Mouse (Mus musculus) monocyte, adult 5-6 weeks (primary cell): ENCODE measurements around the gene Tomm40l. TPM values are rescaled to one million over a fixed set of nuclear protein-coding genes. Genes with fewer than 3 reads are reported as not detected.

Experiments
- ATAC-seq: fragments of 153-309, 156-312 bp; replicated peaks from 2 replicates; pipeline ENCODE4 v1.8.0; 2017; ENCODE audit warnings: mild to moderate bottlenecking; ENCODE audit not compliant: low TSS enrichment, insufficient number of reproducible peaks, severe bottlenecking, poor library complexity, low FRiP score
- total RNA-seq: library from RNA; stranded (forward); fragments of 200-1000, 200-491, 200-594 nt; gene quantifications from 3 replicates; pipeline ENCODE4 v1.2.3, GENCODE M21; 2017

The Tomm40l gene
- total RNA-seq, 1 experiment from 2014 or later = 9.3 TPM

DNA sequence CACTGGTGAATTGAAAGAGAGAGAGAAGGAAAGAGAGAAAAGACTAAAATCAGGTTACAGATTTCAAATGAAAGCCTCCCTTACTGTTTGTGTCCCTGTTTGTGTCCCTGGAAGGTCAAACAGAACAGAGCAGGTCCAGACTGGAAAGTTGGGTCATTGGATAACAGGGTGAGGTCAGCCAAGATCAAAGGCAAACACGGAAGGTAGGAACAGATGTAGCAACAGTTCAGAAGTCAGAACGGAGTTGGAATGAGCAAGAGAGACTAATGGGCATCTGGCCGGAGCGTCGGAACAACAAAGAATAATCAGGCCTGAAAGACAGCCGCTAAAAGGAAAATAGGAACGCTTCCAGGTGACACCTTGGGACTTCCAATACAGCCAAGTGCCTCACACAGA is 18.1 kb downstream of the Tomm40l start:
- no peak for ATAC-seq

DNA sequence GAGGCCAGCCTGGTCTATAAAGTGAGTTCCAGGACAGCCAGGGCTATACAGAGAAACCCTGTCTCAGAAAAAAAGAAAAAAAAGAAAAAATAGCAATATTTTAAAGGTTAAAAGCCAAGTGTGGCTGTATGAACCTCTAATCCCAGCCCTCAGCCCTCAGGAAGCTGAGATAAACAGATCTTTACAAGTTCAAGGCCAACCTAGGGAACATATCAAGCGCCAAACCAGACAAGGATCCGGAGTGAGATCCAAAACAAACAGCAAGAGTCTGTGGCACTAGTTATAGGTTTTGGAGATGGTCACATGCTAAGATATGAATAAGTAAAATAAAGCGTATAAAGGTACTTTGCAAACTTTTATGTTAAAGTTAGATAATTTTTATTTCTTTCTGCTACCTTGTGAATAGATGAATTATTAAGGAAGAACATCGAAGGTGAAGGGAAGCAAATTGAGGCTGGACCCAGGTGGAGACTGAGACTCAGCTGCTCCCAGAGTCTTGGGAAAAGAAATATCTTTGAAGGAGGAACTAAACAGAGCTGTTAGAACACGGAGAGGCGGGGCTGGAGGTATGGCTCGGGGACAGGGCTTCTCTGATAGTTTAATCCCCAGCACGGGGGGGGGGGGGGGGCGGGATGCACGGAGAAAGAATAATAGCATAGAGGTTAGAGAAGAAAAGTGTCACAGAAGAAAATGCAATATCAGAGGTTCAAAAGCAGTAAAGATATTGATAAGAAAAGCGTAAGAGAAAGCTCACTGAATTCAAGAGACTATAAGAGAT is 18.7 kb downstream of the Tomm40l start:
- ATAC-seq = no peak

DNA sequence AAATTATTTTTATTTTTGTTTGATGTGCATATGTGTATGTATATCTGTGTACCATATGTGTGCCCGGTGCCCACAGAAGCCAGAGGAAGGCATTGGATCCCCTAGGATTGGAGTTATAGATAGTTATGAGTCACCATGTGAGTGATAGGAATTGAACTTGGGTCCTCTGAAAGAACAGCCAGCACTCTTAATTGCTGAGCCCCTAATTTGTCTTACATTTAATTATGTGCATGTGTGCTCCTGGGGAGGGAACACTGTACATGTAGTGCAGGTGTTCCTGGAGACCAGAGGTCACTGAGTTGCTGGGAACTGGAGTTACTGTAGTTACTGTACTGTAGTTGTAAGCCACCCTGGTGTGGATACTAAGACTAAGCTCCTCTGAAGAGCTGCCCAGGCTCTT is 21.5 kb downstream of the Tomm40l start:
- ATAC-seq = no peak

DNA sequence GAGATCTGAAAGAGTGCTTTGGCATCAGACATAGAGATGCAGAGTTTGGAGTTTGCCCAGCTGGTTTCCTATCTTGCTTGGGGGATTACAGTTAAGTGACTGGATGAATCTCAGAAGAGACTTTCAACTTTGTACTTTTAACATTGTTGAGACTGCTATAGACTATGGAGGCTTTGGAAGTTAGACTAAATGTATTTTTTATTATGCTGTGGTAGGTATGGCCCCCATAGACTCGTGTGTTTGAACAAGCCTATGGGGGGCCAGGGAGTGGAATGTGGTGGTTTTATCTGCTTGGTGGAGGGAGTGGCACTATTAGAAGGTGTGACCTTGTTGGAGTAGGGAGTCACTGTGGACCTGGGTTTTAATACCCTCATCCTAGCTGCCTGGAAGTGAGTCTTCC is 22.8 kb downstream of the Tomm40l start:
- no peak for ATAC-seq

DNA sequence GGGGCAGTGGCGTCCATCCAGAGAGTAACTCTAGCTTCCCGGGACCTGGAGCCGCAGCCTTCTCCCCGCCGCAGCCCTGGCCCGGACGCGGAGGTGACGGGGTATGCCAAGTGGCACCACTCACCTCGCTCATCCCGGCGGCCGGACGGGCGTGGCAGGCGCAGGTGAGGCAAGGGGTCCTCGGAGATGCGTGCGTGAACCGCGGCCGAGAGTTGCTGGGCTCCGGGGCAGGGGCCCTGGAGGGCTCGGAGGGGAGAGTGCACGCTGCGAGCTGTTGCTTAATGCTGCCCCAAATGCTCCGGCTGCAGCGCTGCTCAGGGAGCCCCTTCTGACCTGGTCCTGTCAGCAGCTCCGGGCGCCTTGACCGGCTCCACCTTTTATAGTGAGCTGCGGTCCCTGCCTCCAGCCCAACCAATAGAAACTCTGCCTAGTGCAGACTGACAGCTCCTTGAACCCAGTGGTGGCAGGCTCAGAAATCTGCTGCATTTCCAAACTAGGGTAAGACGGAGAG is 26.4 kb downstream of the Tomm40l start, which contains the start of gene Pcp4l1:
Pcp4l1 (minus strand) TSS at position 382 of the 511 bp plus-strand sequence.
- ATAC-seq = peak; percentile 47

DNA sequence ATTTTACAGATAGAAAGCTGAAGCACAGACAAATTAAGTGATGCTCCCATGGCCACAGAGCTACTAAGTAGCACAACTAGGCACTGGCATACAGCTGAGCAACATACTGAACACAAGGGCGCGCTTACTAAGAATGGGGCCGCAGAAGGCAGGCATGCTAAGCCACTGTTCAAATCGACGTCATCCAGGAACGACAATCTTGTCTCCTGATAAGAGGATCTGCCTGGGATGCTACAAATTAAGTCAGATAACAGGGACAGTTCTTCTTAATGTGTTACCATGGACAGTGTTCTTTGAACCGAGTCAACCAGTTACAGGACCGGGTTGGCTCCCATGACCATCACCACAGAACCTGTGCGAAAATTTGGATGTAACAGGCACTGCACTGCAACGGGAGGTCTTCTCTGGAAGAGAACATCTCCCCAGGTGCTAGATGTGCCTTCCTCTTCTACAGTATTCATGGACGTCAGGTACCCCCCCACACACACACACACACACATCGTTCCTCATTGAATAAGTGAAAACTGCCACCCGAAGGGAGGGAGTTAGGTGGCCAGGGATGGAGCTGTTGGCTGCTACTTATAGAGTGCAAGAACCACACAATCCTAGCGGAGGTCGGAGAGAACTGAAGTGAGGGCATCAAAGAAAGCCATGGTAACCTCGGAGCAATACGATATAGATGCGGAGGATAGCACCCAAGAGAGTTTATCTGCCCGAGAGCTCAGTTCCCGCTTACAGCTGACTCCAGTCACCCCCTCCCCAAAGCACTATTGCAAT is 27.1 kb downstream of the Tomm40l start:
- ATAC-seq = no peak

DNA sequence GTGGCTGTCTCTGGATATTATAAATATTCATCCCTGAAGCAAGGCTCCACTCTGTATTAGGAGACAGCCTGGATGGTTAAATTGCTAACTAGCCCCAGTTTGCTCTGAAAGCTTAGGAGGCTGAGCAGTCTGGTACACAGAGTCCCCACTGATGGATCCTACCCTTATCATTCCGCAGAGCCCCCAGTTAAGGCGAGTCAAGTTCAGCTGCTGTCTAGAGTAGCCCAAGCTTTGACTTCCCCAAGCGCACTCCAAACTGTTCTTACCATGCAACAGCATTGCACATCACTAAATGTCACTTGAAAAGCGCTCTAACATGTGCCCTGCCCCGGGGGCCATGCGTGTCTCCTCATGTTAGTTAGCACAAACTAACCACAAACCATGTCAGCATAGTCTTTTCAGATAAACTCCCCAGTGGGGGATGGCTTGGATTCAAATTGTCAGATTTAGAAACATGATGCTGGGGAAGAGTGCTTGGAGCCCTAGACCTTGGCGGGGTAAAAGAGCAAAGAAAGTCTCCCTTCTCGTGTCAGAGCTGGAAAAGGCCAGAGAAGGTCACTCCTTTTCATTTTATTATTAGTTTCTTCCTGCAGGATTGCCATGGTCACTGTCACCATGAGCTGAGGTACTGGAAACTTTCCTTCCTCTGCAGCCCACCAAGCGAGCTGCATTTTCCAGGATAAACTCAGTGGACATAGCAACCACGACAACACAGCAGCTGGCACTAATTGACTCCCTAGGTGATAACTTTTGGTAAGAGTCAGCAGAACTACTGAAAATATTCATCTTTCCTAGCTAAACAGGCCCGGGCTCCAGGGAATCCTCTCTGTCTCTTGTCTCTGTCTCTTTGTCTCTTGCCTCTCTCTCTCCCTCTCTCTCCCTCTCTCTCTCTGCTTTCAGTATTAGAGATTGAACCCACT is 28.1 kb downstream of the Tomm40l start:
- ATAC-seq = no peak

DNA sequence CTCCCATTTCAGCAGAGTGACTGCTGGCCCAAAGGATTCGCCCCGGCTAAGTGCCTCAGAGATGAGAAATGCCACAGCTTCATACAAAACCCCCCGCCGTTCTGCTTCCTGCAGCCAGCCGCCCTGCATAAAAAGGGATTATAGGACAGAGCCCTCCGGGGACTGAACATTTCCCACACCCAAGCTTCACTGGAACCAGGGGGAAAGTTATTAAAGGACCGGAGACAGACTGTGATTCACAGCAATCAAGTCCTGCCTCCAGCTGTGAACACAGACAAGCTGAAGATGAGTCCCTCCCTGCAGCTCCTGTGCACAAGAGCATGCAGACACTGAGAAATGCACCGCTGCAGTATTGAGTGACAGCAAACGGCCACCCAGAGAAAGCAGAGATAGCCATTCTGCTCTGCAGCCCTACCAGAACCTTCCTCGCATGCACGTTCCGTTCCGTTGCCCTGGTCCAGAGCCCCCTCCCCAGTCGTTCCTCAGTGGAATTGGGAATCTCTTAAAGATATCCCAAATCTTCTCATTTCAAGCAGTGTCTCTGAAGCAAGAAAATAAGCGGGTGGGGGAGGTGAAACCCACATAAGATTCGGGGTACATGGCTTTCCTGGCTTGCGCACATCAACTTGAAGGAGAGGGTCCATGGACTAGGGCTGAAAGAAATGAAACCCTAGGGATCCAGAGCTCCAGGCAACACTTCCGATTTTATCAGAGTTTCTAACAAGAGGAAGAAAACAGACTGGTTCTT is 29.0 kb downstream of the Tomm40l start:
- no peak for ATAC-seq

DNA sequence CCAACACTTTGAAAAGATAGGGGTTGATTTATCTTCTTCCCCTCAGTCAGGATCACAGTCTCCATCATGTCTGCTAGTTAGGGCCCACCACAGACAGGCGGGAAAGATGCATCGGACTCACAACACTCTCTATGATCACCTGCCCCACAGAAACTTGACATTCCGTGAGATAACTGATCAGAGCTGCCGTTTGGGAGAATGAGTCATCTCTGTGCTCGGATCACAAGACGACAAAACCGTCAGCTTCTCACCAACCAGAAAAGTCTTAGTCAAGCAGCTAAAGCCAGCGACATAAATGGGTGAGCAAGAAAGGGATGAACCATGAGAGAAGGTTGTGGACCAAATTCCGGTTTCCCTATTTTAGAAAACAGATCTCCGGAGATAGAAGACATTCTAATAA is 30.0 kb downstream of the Tomm40l start:
- ATAC-seq = no peak

DNA sequence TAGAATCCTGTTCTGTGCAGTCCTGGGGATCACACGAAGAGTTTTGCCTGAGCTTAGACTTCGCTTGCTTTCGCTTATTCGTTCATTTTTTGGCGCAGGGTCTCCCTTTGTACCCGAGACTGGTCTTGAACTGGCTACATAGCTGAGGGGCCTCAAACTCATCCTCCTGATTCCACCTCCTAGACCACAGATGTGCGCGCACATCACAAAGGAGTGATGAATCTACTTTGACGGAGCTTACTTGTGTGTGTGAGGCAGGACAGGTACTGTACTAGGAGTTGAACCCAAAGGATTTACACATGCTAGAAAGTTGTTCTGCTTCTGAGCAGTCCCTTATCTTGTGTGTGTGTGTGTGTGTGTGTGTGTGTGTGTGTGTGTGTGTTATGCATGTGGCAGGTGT is 31.5 kb downstream of the Tomm40l start:
- ATAC-seq = no peak

DNA sequence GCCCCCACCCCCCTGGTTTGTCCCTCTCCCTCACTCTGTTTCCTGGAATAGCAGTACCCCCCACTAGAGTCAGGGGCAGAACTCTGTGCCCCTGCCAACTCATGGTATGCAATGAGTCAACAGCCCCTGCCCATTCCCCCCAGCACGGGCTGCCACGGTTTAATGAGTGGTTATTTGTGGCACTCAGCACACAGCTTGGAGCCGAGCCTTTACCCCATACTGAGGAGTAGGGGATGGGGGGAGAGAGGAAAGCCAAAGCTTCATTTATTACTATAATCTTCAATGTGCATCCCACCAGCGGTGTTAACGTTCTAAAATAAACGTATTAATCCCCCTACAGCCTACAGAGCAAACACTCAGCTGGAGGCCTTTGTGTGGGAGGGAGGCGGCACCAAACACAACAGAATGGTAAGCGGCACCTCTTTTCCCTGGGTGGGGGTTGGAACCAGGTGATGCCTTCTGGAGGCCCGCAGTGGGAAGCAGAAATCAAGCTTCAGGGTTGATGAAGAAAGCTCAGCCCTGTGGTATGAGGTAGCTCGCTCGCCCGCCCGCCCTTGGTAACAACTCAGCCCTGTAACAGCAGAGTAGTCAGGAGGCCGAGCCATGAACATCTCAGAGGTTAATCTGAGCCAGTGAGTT is 32.7 kb downstream of the Tomm40l start:
- no peak for ATAC-seq

DNA sequence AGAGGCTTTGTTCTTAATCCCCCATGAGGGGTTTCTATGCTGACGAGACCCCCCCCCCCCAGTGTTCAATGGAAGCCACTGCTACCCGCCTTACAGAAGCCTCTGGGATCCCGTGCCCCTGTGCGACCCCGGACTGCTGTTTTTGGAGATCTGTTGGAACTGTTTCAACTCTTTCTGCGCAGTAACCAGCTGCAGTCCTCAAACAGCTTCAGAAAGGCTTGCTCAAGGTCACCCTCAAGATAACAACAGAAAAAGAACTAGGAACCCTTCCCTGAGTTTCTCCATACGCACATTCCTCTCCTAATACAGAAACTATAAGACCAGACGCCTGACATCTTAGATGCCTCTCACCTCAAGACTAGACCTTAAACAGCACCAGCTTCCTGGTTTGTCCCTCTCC is 33.3 kb downstream of the Tomm40l start:
- no peak for ATAC-seq

DNA sequence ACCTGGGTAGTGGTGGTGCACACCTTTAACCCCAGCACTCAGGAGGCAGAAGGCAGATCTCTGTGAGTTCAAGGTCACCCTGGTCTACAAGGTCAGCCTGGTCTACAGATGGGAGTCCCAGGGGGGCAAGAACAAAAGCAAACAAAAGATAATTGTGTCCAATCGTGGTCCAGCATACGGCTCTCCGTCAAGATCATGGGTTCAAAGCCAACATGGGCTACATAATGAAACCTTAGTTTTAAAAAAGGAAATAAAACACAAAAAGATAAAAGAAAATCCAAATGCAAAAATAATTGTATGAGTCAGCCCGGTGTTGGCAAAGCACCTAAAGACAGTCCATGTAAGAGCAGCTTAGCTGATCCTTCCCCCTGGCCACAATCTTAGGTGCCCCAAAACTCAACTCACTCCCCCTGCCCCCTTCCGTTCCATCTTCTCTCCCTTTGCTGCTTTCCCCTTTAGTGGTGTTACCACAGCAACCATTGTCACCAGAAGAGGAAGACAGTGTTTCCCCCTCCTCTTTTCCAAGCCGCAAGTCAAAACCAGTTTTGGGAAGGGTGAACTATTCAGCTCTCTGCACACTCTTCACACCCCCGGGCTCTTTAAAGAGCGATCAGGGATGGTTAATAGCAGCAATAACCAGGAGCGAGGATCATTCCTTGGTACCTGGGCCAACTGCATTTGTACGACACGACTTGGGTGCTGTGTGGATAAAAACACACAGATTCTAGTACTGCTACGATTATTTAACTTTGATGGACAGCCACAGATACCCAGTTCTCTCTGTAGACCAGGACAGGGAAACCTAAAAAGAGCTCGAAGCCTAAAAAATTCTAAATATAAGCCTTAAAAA is 34.2 kb downstream of the Tomm40l start:
- ATAC-seq = no peak

DNA sequence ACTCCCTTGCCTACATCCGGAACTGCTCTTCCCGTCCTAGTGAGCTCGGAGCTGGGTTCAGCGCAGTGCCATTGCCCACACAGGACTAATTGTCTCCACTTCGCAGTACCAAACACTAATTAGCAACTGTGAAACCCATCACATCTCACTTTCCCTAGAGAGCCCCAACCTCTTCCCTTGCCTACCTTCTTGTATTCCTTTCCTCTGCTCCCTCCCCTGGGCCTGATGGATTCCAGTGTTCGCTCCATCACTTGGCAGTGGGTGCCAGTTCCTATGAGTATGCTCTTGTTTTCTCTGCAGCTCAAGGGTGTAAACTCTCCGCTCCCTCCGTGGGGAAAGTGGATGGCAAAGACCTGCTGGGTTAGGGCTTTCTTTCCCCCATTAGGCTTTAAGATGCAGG is 36.7 kb downstream of the Tomm40l start:
- ATAC-seq = no peak

DNA sequence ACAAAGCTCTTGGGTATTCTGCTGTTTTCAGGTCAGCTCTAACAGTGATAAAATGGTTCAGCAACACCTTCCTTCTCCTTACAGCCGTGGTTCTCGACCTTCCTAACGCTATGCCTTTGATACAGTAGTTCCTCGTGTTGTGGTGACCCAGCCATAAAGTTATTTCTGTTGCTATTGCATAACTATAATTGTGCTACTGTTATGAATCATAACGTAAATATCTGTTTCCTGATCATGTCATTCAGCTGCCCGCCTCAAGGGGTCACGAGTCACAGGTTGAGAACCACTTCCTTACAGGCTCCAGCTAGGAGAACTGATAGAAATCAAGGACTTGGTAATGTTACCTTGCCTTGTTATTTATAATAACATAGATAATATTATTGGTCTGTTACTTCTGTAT is 38.0 kb downstream of the Tomm40l start:
- peak; percentile 90 for ATAC-seq

DNA sequence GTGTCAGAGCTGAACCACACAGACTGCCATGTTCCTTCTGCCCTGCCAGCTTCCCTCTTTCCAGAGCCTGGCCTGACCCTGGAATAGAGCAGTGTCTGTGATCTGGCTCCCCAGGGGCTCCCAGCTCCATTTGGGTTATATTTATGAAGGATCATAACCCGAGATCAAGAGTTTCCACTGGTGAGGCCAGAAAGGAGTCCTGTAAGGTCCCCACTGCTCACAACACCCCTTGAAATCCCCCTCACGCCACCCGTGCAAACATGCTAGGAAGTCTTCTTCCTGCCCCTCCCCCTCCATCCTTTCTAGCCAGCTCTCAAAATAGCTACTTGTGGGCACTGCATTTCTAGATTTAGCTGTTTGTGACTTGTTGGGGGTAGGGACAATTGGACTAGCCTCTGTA is 38.7 kb downstream of the Tomm40l start:
- no peak for ATAC-seq

DNA sequence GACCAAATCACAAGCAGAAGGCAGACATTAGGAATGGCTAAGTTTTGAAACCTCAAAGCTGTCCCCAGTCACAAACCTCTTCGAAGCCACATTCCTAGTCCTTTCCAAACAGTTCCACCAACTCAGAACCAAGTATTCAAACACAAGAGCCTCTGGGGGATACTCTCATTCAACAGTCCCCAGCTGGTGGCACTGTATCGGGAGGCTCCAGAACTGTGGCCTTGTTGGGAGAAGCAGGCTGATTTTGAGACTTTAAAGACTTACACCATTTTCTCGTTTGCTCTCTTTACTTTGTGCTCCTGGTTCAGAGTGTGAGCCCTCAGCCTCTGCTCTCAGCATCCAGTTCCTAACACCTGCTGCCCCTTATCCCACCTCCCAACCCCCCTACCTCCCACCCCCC is 39.3 kb downstream of the Tomm40l start:
- ATAC-seq = no peak
